Mouse (Mus musculus): Measurements from ENCODE around the gene Afap1. TPM values are rescaled to one million over a fixed set of nuclear protein-coding genes. Genes with fewer than 3 reads are reported as not detected.
A peak's percentile ranks its signal among the peaks of the same experiment; 100 is the strongest.

Gene Afap1
- polyA plus RNA-seq, 1 experiment from 2014 or later: 15.4 TPM

GRCm38 (mm10) chr5:35933059-35933458 lies 39.9 kb downstream of the Afap1 start:
- Histone ChIP-seq H3K4me1 (replicated peaks) (0 out of 2 replicates have a peak, but pooled peaks cover 10% of the 10 kb centered on the region), H3K4me3 (replicated peaks) (no peak overlapping the region), H3K9ac (replicated peaks) (no peak overlapping the region), H3K27ac (no peak overlapping the region), H3K36me3 (peaks cover 20% of the 10 kb centered on the region; the same call in 1 of the 2 replicates), H3K9me3 (no peaks in the 10 kb centered on the region), H3K27me3 (no peaks in the 10 kb centered on the region), H3K4me2 (no peak overlapping the region)
- ATAC-seq (ENCODE audit: insufficient number of reproducible peaks, insufficient read depth, low FRiP score, low TSS enrichment, low read depth): no peak
- WGBS: 85% methylated on average over 10 of the region's 10 CpGs

GRCm38 (mm10) chr5:35935939-35936338 lies 42.8 kb downstream of the Afap1 start:
- Histone ChIP-seq H3K4me1 (replicated peaks) (peaks cover 15% of the 10 kb centered on the region; the same call in 1 of the 2 replicates), H3K36me3 (peaks cover 20% of the 10 kb centered on the region; the same call in 1 of the 2 replicates), H3K27me3 (no peaks in the 10 kb centered on the region), H3K9ac (replicated peaks) (no peak overlapping the region), H3K4me3 (replicated peaks) (no peak overlapping the region), H3K9me3 (no peaks in the 10 kb centered on the region), H3K4me2 (no peak overlapping the region), H3K27ac (no peak overlapping the region)
- WGBS: 69% methylated on average over 7 of the region's 7 CpGs
- ATAC-seq (ENCODE audit: insufficient number of reproducible peaks, insufficient read depth, low FRiP score, low TSS enrichment, low read depth): no peak

GRCm38 (mm10) chr5:35938249-35939223 lies 45.4 kb downstream of the Afap1 start:
- Histone ChIP-seq H3K27me3 (no peaks in the 10 kb centered on the region), H3K4me1 (replicated peaks) (peaks cover 15% of the 10 kb centered on the region; the same call in 1 of the 2 replicates), H3K9me3 (no peaks in the 10 kb centered on the region), H3K4me3 (replicated peaks) (no peak overlapping the region), H3K27ac (no peak overlapping the region), H3K4me2 (no peak overlapping the region), H3K9ac (replicated peaks) (no peak overlapping the region), H3K36me3 (peaks cover 27% of the 10 kb centered on the region)
- no peak for ATAC-seq (ENCODE audit: insufficient number of reproducible peaks, insufficient read depth, low FRiP score, low TSS enrichment, low read depth)
- 72% methylated on average over 10 of the region's 10 CpGs for WGBS

GRCm38 (mm10) chr5:35939958-35940357 lies 46.8 kb downstream of the Afap1 start:
- no peak for ATAC-seq (ENCODE audit: insufficient number of reproducible peaks, insufficient read depth, low FRiP score, low TSS enrichment, low read depth)
- peaks cover 15% of the 10 kb centered on the region; the same call in 1 of the 2 replicates for H3K4me1 ChIP-seq (replicated peaks)
- no peaks in the 10 kb centered on the region for H3K27me3 ChIP-seq
- no peak overlapping the region for H3K27ac ChIP-seq
- H3K4me2 ChIP-seq: no peak overlapping the region
- WGBS: 80% methylated on average over 6 of the region's 6 CpGs
- peaks cover 41% of the 10 kb centered on the region for H3K36me3 ChIP-seq
- no peaks in the 10 kb centered on the region for H3K9me3 ChIP-seq
- no peak overlapping the region for H3K9ac ChIP-seq (replicated peaks)
- no peak overlapping the region for H3K4me3 ChIP-seq (replicated peaks)

GRCm38 (mm10) chr5:35943541-35943940 lies 50.4 kb downstream of the Afap1 start:
- no peak overlapping the region for H3K9ac ChIP-seq (replicated peaks)
- no peaks in the 10 kb centered on the region for H3K9me3 ChIP-seq
- H3K27ac ChIP-seq: no peak overlapping the region
- 84% methylated on average over 5 of the region's 5 CpGs for WGBS
- H3K4me1 ChIP-seq (replicated peaks): peaks cover 10% of the 10 kb centered on the region; the same call in 1 of the 2 replicates
- H3K27me3 ChIP-seq: no peaks in the 10 kb centered on the region
- H3K4me2 ChIP-seq: no peak overlapping the region
- no peak for ATAC-seq (ENCODE audit: insufficient number of reproducible peaks, insufficient read depth, low FRiP score, low TSS enrichment, low read depth)
- no peak overlapping the region for H3K4me3 ChIP-seq (replicated peaks)
- H3K36me3 ChIP-seq: peaks cover 55% of the 10 kb centered on the region

DNA sequence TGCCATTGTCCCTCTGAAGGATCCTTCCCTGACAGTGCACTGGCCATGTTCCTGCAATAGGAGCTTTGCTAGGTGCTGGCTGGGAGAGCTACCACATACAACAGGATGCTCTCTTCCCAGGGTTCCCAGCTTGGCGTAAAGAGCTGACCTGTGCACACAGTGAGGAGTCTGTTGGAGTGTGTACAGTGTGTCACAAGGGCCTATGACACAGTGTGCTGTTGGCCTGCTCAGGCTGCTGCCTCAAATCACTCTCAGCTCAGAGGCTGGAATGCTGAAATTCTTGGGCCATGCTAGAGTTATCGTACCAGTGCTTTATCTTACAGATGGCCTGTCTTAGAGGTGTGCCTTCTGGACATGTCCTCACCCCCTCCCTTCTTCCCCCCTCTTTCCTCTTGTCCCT lies 53.7 kb downstream of the Afap1 start:
- Histone ChIP-seq H3K4me3 (replicated peaks) (no peak overlapping the region), H3K27me3 (no peaks in the 10 kb centered on the region), H3K36me3 (peaks cover 85% of the 10 kb centered on the region), H3K4me2 (no peak overlapping the region), H3K9ac (replicated peaks) (no peak overlapping the region), H3K27ac (no peak overlapping the region), H3K9me3 (no peaks in the 10 kb centered on the region), H3K4me1 (replicated peaks) (peaks cover 18% of the 10 kb centered on the region)
- ATAC-seq (ENCODE audit: insufficient number of reproducible peaks, insufficient read depth, low FRiP score, low TSS enrichment, low read depth): no peak
- WGBS: 94% methylated on average over 2 of the region's 2 CpGs

GRCm38 (mm10) chr5:35947427-35947826 lies 54.3 kb downstream of the Afap1 start:
- no peaks in the 10 kb centered on the region for H3K27me3 ChIP-seq
- H3K9ac ChIP-seq (replicated peaks): no peak overlapping the region
- H3K4me3 ChIP-seq (replicated peaks): no peak overlapping the region
- peaks cover 18% of the 10 kb centered on the region for H3K4me1 ChIP-seq (replicated peaks)
- no peaks in the 10 kb centered on the region for H3K9me3 ChIP-seq
- 81% methylated on average over 4 of the region's 4 CpGs for whole genome bisulfite sequencing
- no peak overlapping the region for H3K4me2 ChIP-seq
- peaks cover 91% of the 10 kb centered on the region for H3K36me3 ChIP-seq
- no peak for ATAC-seq (ENCODE audit: insufficient number of reproducible peaks, insufficient read depth, low FRiP score, low TSS enrichment, low read depth)
- H3K27ac ChIP-seq: no peak overlapping the region

- Histone ChIP-seq H3K36me3 (peaks cover 94% of the 10 kb centered on the region), H3K4me1 (replicated peaks) (peaks cover 18% of the 10 kb centered on the region), H3K27me3 (no peaks in the 10 kb centered on the region), H3K4me2 (no peak overlapping the region), H3K27ac (no peak overlapping the region), H3K9me3 (no peaks in the 10 kb centered on the region), H3K9ac (replicated peaks) (no peak overlapping the region), H3K4me3 (replicated peaks) (no peak overlapping the region)
- 74% methylated on average over 15 of the region's 15 CpGs for WGBS
- ATAC-seq (ENCODE audit: insufficient number of reproducible peaks, insufficient read depth, low FRiP score, low TSS enrichment, low read depth): no peak
Observed at GRCm38 (mm10) chr5:35948225-35948975, 55.3 kb downstream of the Afap1 start.

GRCm38 (mm10) chr5:35949061-35949460 lies 55.9 kb downstream of the Afap1 start:
- H3K9me3 ChIP-seq: no peaks in the 10 kb centered on the region
- no peak for ATAC-seq (ENCODE audit: insufficient number of reproducible peaks, insufficient read depth, low FRiP score, low TSS enrichment, low read depth)
- H3K4me3 ChIP-seq (replicated peaks): no peak overlapping the region
- H3K27me3 ChIP-seq: no peaks in the 10 kb centered on the region
- H3K27ac ChIP-seq: no peak overlapping the region
- WGBS: 83% methylated on average over 5 of the region's 5 CpGs
- peaks cover 94% of the 10 kb centered on the region for H3K36me3 ChIP-seq
- H3K9ac ChIP-seq (replicated peaks): no peak overlapping the region
- H3K4me2 ChIP-seq: no peak overlapping the region
- peaks cover 22% of the 10 kb centered on the region for H3K4me1 ChIP-seq (replicated peaks)

DNA sequence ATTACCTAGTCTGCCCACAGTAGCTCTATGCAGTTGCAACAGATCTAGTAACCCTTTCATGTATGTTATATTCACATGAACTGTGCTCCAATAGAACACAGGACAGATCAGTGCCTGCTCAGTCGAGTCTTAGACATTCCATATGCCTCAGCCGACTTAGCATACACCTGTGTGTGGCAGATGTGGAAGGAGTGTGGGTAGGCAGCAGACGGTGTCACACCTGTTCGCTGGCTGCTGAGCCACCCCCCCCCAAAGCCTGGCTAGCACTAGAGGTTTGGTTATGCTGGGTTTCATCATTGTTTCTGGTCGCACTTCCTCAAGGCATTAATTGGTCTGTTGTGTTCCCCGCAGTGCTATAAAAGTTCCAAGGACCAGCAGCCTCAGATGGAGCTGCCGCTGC lies 57.4 kb downstream of the Afap1 start:
- H3K27me3 ChIP-seq: no peaks in the 10 kb centered on the region
- H3K4me2 ChIP-seq: no peak overlapping the region
- 45% methylated on average over 7 of the region's 7 CpGs for WGBS
- no peaks in the 10 kb centered on the region for H3K9me3 ChIP-seq
- H3K4me3 ChIP-seq (replicated peaks): no peak overlapping the region
- no peak for ATAC-seq (ENCODE audit: insufficient number of reproducible peaks, insufficient read depth, low FRiP score, low TSS enrichment, low read depth)
- no peak overlapping the region for H3K9ac ChIP-seq (replicated peaks)
- H3K36me3 ChIP-seq: peaks cover 91% of the 10 kb centered on the region
- peaks cover 23% of the 10 kb centered on the region for H3K4me1 ChIP-seq (replicated peaks)
- no peak overlapping the region for H3K27ac ChIP-seq

DNA sequence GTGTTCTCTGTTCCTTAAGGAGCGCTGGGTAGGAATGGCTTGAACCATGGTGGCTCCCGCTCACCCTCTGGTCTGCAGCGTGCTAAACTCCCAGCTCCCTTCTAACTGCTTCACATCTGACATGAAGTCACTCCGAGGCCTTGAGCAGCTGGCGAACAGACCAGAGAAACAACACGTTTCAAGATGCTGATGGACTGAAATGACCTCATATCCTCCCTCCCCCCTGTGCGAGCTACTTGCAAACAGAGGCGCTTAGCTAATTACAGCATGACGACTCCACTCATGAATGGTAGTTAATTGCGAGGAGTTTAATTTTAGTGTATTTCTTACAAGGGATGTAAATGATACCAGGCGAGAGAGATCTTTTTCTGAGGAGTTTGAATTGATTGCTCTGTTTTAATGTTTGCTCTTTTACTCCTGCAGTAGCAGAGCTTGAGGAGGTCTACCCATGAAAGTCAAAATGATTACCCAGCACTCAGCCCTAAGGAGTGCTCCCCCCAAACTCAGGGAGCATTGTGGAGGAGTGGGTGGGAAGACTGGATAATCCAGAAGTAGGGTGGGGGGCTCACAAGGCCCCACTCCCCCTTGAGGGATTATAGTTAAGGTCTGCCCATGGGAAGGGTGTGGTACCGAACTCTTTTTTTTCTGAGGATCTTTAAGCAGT lies 61.1 kb downstream of the Afap1 start:
- 45% methylated on average over 12 of the region's 12 CpGs for WGBS
- peak overlapping the region; percentile 50; the same call in 1 of the 2 replicates for H3K27ac ChIP-seq
- no peak overlapping the region for H3K4me2 ChIP-seq
- no peaks in the 10 kb centered on the region for H3K27me3 ChIP-seq
- H3K9me3 ChIP-seq: no peaks in the 10 kb centered on the region
- no peak overlapping the region for H3K9ac ChIP-seq (replicated peaks)
- no peak overlapping the region for H3K4me3 ChIP-seq (replicated peaks)
- ATAC-seq (ENCODE audit: insufficient number of reproducible peaks, insufficient read depth, low FRiP score, low TSS enrichment, low read depth): no peak
- peaks cover 18% of the 10 kb centered on the region for H3K4me1 ChIP-seq (replicated peaks)
- H3K36me3 ChIP-seq: peaks cover 91% of the 10 kb centered on the region

Data from limb, embryonic 12.5 days (tissue).